Mouse (Mus musculus): ENCODE data around the gene Rad50. TPM values are rescaled to one million over a fixed set of nuclear protein-coding genes. Genes with fewer than 3 reads are reported as not detected.
A peak's percentile ranks its signal among the peaks of the same experiment; 100 is the strongest.

Gene Rad50
- polyA plus RNA-seq, 1 experiment from 2014 or later, result 11.0 TPM

DNA sequence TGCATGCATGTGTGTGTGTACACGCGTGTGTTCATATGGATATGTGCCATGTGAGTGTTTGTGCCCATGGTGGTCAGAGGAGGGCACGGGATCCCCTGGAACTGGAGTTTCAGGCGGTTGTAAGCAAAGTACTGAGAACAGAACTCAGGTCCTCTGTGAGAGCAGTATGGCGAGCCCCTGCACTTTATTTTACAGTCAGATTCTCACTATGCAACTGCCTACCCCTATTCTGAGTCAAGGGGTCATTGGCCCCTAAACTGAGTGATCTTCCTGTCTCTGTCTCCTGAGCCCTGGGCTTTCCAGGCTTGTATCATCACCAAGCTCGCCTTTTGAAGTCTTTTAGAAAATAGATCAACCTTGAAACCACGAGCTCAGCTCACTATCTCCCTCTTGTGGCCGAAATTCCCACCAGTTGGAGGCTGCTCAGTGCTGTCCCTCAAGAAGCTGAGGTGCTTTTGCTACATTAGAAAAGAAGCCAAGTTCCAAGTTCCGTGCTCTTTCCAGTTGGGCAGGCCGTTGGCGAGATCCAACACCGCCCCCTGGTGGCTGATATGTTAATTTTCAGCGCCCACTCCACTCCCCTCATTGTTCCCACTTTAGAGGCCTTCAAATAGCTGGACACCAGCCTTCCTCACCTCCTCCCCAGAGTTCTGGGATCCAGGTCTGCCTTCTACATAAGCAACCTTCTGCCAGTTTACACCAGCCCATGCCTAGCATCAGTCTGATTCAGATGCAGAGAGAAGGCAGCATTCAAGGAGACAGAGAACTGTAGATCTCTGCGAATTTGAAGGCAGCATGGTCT lies 29.9 kb upstream of the Rad50 start:
- no peaks in the 10 kb centered on the region for H3K27me3 ChIP-seq (ENCODE audit: control insufficient read depth, insufficient read depth, low read depth, low read length)
- H3K4me3 ChIP-seq (ENCODE audit: low read depth, low read length), result no peak overlapping the region
- H3K36me3 ChIP-seq (ENCODE audit: control insufficient read depth, insufficient read depth, low read length), result no peaks in the 10 kb centered on the region
- H3K27ac ChIP-seq (ENCODE audit: low read length), result no peak overlapping the region
- peak; percentile 62 for ATAC-seq
- H3K4me2 ChIP-seq (ENCODE audit: low read length), result no peak overlapping the region
- WGBS, result 51% methylated on average over 14 of the region's 14 CpGs
- no peaks in the 10 kb centered on the region for H3K9me3 ChIP-seq (replicated peaks; ENCODE audit: control insufficient read depth, low read length, poor library complexity, severe bottlenecking)
- no peaks in the 10 kb centered on the region for H3K4me1 ChIP-seq (ENCODE audit: control insufficient read depth, insufficient read depth, low read length)
- H3K9ac ChIP-seq (ENCODE audit: low read depth, low read length), result no peak overlapping the region

DNA sequence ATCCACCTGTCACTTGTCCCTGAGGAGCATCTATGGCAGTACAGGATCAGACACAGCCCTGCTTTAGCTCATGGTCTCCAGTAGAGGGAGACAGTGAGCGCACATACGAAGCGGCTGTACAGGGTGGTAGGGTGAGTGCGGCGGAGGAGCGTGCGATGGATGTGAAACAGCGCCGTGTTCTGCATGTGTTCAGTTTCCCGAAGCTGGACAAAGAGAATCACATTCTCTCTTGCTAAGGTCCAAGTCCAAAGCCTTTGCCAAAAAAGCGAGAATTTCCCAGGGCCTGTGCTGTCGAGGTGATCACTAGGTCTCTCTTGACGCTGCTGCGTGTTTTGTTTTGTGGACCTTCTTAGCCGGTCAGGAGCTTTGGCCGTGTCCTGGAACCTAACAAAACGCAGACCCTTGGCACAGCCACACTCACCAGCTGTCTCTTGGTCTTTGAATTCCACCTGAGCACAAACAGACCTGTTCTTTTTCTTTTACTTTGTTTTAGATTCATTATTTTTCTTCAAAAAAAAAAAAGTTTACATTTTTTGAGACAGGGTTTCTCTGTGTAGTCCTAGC lies 28.6 kb upstream of the Rad50 start:
- 27% methylated on average over 17 of the region's 17 CpGs for WGBS
- H3K4me3 ChIP-seq (ENCODE audit: low read depth, low read length), result peak overlapping the region; percentile 20; the same call in 1 of the 2 replicates
- no peaks in the 10 kb centered on the region for H3K36me3 ChIP-seq (ENCODE audit: control insufficient read depth, insufficient read depth, low read length)
- H3K27me3 ChIP-seq (ENCODE audit: control insufficient read depth, insufficient read depth, low read depth, low read length), result no peaks in the 10 kb centered on the region
- H3K9me3 ChIP-seq (replicated peaks; ENCODE audit: control insufficient read depth, low read length, poor library complexity, severe bottlenecking), result no peaks in the 10 kb centered on the region
- ATAC-seq, result peak; percentile 85
- H3K27ac ChIP-seq (ENCODE audit: low read length), result no peak overlapping the region
- no peaks in the 10 kb centered on the region for H3K4me1 ChIP-seq (ENCODE audit: control insufficient read depth, insufficient read depth, low read length)
- H3K9ac ChIP-seq (ENCODE audit: low read depth, low read length), result 0 out of 2 replicates have a peak overlapping the region, but pooled peaks have one; percentile 11
- H3K4me2 ChIP-seq (ENCODE audit: low read length), result peak overlapping the region; percentile 52

- H3K27ac ChIP-seq (ENCODE audit: low read length), result no peak overlapping the region
- 71% methylated on average over 18 of the region's 18 CpGs for WGBS
- peak overlapping the region; percentile 52; the same call in 1 of the 2 replicates for H3K4me2 ChIP-seq (ENCODE audit: low read length)
- no peak overlapping the region for H3K4me3 ChIP-seq (ENCODE audit: low read depth, low read length)
- no peak for ATAC-seq
- no peaks in the 10 kb centered on the region for H3K9me3 ChIP-seq (replicated peaks; ENCODE audit: control insufficient read depth, low read length, poor library complexity, severe bottlenecking)
- H3K36me3 ChIP-seq (ENCODE audit: control insufficient read depth, insufficient read depth, low read length), result no peaks in the 10 kb centered on the region
- H3K4me1 ChIP-seq (ENCODE audit: control insufficient read depth, insufficient read depth, low read length), result no peaks in the 10 kb centered on the region
- no peaks in the 10 kb centered on the region for H3K27me3 ChIP-seq (ENCODE audit: control insufficient read depth, insufficient read depth, low read depth, low read length)
- H3K9ac ChIP-seq (ENCODE audit: low read depth, low read length), result no peak overlapping the region
Measured at GRCm38 (mm10) chr11:53734970-53735681, 28.0 kb upstream of the Rad50 start.

DNA sequence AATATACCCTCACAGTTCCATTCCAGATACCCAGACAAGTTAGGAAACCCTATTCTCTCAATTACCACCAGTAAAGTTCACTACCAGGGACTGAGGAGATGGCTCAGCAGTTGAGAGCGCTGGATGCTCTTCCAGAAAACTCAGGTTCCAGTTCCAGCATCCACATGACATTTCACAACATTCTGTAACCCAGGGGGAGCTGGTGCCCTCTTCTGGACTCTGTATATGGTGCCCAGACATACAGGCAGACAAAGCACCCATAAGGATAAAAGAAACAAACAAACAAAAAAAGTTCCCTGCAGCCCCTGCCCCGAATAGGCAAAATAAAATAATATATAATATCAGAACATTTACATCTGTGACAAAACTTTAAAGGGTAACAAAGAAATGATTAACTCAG lies 27.3 kb upstream of the Rad50 start:
- no peaks in the 10 kb centered on the region for H3K9me3 ChIP-seq (replicated peaks; ENCODE audit: control insufficient read depth, low read length, poor library complexity, severe bottlenecking)
- H3K36me3 ChIP-seq (ENCODE audit: control insufficient read depth, insufficient read depth, low read length), result no peaks in the 10 kb centered on the region
- H3K9ac ChIP-seq (ENCODE audit: low read depth, low read length), result no peak overlapping the region
- H3K27me3 ChIP-seq (ENCODE audit: control insufficient read depth, insufficient read depth, low read depth, low read length), result no peaks in the 10 kb centered on the region
- no peak for ATAC-seq
- no peak overlapping the region for H3K27ac ChIP-seq (ENCODE audit: low read length)
- no peak overlapping the region for H3K4me3 ChIP-seq (ENCODE audit: low read depth, low read length)
- no peak overlapping the region for H3K4me2 ChIP-seq (ENCODE audit: low read length)
- no peaks in the 10 kb centered on the region for H3K4me1 ChIP-seq (ENCODE audit: control insufficient read depth, insufficient read depth, low read length)
- 86% methylated on average over 2 of the region's 2 CpGs for WGBS

GRCm38 (mm10) chr11:53733824-53734223 lies 26.7 kb upstream of the Rad50 start:
- WGBS, result 91% methylated on average over 7 of the region's 7 CpGs
- no peaks in the 10 kb centered on the region for H3K4me1 ChIP-seq (ENCODE audit: control insufficient read depth, insufficient read depth, low read length)

DNA sequence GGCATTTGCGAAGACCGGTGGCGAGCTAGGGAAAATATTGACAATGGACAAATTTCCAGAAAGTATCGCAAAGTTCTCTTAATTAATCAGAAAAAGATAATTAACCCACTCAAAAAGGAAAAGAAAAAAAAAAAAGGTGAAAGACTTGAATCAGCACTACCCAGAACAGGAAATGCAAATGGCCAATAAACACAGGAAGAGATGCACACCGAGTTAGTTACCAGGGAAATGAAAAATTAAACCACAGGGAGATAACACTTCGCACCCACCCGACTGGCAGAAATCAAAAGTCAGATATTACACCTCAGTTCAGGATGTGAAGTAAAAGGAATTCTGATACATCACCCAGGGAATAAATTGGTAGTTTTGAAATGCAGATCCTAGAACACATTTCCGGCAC lies 25.1 kb upstream of the Rad50 start:
- H3K27ac ChIP-seq (ENCODE audit: low read length), result no peak overlapping the region
- H3K9me3 ChIP-seq (replicated peaks; ENCODE audit: control insufficient read depth, low read length, poor library complexity, severe bottlenecking), result no peaks in the 10 kb centered on the region
- 95% methylated on average over 8 of the region's 8 CpGs for WGBS
- no peaks in the 10 kb centered on the region for H3K4me1 ChIP-seq (ENCODE audit: control insufficient read depth, insufficient read depth, low read length)
- no peak overlapping the region for H3K9ac ChIP-seq (ENCODE audit: low read depth, low read length)
- H3K4me3 ChIP-seq (ENCODE audit: low read depth, low read length), result no peak overlapping the region
- no peak overlapping the region for H3K4me2 ChIP-seq (ENCODE audit: low read length)
- no peaks in the 10 kb centered on the region for H3K36me3 ChIP-seq (ENCODE audit: control insufficient read depth, insufficient read depth, low read length)
- no peaks in the 10 kb centered on the region for H3K27me3 ChIP-seq (ENCODE audit: control insufficient read depth, insufficient read depth, low read depth, low read length)
- no peak for ATAC-seq

More at GRCm38 (mm10) chr11:53733824-53734223, 26.7 kb upstream of the Rad50 start:
- no peak overlapping the region for H3K27ac ChIP-seq (ENCODE audit: low read length)
- no peak for ATAC-seq
- H3K9ac ChIP-seq (ENCODE audit: low read depth, low read length), result no peak overlapping the region
- no peaks in the 10 kb centered on the region for H3K36me3 ChIP-seq (ENCODE audit: control insufficient read depth, insufficient read depth, low read length)
- no peaks in the 10 kb centered on the region for H3K27me3 ChIP-seq (ENCODE audit: control insufficient read depth, insufficient read depth, low read depth, low read length)
- H3K4me2 ChIP-seq (ENCODE audit: low read length), result no peak overlapping the region
- H3K9me3 ChIP-seq (replicated peaks; ENCODE audit: control insufficient read depth, low read length, poor library complexity, severe bottlenecking), result no peaks in the 10 kb centered on the region
- no peak overlapping the region for H3K4me3 ChIP-seq (ENCODE audit: low read depth, low read length)

- H3K4me2 ChIP-seq (ENCODE audit: low read length), result no peak overlapping the region
- H3K4me3 ChIP-seq (ENCODE audit: low read depth, low read length), result no peak overlapping the region
- no peaks in the 10 kb centered on the region for H3K9me3 ChIP-seq (replicated peaks; ENCODE audit: control insufficient read depth, low read length, poor library complexity, severe bottlenecking)
- no peaks in the 10 kb centered on the region for H3K4me1 ChIP-seq (ENCODE audit: control insufficient read depth, insufficient read depth, low read length)
- H3K9ac ChIP-seq (ENCODE audit: low read depth, low read length), result no peak overlapping the region
- ATAC-seq, result no peak
- WGBS, result 95% methylated on average over 7 of the region's 7 CpGs
- no peaks in the 10 kb centered on the region for H3K27me3 ChIP-seq (ENCODE audit: control insufficient read depth, insufficient read depth, low read depth, low read length)
- no peak overlapping the region for H3K27ac ChIP-seq (ENCODE audit: low read length)
- H3K36me3 ChIP-seq (ENCODE audit: control insufficient read depth, insufficient read depth, low read length), result no peaks in the 10 kb centered on the region
Measured at GRCm38 (mm10) chr11:53731457-53731856, 24.3 kb upstream of the Rad50 start.

DNA sequence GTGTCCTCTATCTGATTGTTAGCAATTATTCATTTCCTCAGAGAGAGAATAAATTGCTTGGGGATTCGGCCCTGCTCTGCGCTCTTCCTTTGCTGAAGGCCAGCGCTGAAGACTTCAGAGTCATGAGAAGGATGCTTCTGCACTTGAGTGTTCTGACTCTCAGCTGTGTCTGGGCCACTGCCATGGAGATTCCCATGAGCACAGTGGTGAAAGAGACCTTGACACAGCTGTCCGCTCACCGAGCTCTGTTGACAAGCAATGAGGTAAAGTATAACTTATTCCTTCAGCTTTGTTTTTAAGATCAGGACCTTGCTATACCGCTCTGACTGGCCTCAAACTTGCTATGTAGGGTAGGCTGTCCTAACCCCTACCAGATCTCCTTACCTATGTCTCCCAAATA lies 13.6 kb upstream of the Rad50 start, which contains the start of gene Il5:
TSS of gene Il5 (plus strand) at position 80 of the 400 bp plus-strand sequence.
- H3K36me3 ChIP-seq (ENCODE audit: control insufficient read depth, insufficient read depth, low read length), result no peaks in the 10 kb centered on the region
- no peak for ATAC-seq
- no peak within 1 kb of the TSS for H3K4me3 ChIP-seq (ENCODE audit: low read depth, low read length)
- WGBS, result 79% methylated on average over 6 of the region's 6 CpGs
- no peaks in the 10 kb centered on the region for H3K4me1 ChIP-seq (ENCODE audit: control insufficient read depth, insufficient read depth, low read length)
- H3K27me3 ChIP-seq (ENCODE audit: control insufficient read depth, insufficient read depth, low read depth, low read length), result no peaks in the 10 kb centered on the region
- no peaks in the 10 kb centered on the region for H3K9me3 ChIP-seq (replicated peaks; ENCODE audit: control insufficient read depth, low read length, poor library complexity, severe bottlenecking)
- H3K4me2 ChIP-seq (ENCODE audit: low read length), result no peak within 1 kb of the TSS
- H3K27ac ChIP-seq (ENCODE audit: low read length), result no peak within 1 kb of the TSS
- H3K9ac ChIP-seq (ENCODE audit: low read depth, low read length), result no peak within 1 kb of the TSS

DNA sequence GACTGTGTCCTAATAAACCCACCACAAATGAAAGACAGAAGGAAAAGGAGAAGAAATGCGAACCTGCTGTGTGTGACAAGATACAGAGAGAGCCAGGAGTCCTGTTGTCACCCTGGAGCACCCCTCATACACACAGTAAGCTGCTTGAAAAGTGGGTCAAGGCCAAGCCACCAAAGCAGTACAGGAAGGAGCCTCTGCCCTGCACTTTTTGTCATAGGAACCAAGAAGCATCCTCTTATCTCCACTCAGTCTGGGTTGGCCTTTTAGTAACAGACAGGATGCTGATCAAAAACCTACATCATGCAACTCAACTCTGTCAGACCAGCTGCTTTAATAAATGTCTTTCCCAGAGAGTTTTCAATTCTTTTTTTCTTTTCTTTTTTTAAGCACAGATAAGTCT lies 12.6 kb upstream of the Rad50 start:
- Histone ChIP-seq H3K4me1 (ENCODE audit: control insufficient read depth, insufficient read depth, low read length) (no peaks in the 10 kb centered on the region), H3K27me3 (ENCODE audit: control insufficient read depth, insufficient read depth, low read depth, low read length) (no peaks in the 10 kb centered on the region), H3K9ac (ENCODE audit: low read depth, low read length) (no peak overlapping the region), H3K36me3 (ENCODE audit: control insufficient read depth, insufficient read depth, low read length) (no peaks in the 10 kb centered on the region), H3K9me3 (replicated peaks; ENCODE audit: control insufficient read depth, low read length, poor library complexity, severe bottlenecking) (no peaks in the 10 kb centered on the region), H3K4me3 (ENCODE audit: low read depth, low read length) (no peak overlapping the region), H3K4me2 (ENCODE audit: low read length) (no peak overlapping the region), H3K27ac (ENCODE audit: low read length) (no peak overlapping the region)
- ATAC-seq, result no peak
- 91% methylated on average over 1 of the region's 1 CpGs for WGBS

All from midbrain, embryonic 16.5 days (tissue).